Mouse (Mus musculus): ENCODE data around the gene Prkcq.

The Prkcq gene

DNA sequence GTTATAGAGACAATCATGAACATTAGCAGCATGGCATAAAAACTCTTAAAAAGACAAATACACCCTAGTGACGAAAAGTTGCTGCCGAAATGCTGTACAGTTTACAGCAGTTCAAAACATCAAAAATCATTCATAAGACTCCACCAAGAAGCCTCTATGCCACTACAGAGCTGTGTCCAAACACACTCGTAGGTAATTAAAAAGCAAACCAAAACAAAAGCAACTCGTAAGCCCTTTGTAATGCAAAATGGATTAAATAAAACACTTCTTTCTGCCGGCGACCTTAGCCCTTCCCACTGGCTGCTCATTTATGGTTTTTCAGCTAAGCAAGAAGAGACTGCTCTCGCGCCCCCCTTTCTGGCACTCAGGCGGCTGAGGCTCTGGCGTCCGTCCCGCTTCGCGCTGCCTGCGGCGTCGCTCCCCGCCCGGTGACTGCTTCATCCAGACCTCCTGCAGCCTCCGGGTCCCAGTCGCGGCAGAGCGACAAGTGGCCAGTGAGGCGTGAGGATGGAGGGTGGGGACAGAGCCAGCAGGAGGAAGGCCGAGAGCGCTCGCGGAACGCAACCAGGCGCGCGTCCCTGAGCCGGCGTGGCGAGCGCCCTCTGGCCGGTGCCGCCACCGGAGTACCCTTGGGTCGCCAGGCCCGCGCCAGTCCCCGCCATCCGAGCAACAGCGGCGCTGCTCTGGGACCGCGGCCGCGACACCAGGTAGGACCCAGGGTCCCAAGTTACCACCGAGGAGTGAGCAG is at the start of gene Prkcq:
TSS of gene Prkcq (plus strand) at position 355 of the 748 bp plus-strand sequence.
- peak; percentile 53 for DNase-seq

DNA sequence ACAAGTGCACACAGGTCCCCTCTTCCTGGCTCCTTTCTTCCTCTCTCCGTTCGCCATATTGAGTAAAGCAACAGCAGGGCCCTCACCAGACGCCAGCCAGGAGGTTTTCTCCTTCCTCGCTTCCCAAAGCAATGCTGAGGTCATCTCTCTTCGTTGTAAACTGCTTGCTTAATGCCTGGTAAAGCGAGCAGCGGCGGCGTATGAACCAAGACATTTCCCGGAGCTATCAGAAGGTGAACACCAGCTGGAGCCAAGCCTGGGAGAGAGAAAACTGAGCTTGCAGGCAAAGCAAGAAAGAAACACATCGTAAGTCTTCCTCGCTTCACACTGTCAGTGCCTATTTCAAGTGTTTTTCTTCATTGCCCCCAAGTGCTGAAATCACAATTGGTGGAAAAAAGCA is 41.0 kb upstream of the Prkcq start:
- DNase-seq, result no peak

DNA sequence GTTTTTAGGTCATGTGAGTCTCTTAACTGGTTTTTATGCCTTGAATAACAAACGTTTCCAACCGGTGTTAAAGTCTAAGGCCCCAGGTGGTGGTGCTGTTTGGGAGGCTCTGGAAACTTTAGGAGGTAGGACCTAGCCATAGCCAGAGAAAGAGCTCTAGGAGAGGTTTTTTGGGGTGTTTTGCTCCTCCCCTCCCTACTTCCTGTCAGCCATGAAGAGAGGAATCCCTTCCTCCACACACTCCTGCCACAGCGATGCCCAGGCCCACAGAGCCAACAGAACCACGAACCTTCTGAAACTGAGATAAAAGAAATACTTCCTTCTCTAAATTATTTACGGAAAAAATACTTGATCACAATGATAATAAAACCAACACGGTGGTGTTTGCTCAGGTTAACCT is 36.2 kb upstream of the Prkcq start:
- DNase-seq, result no peak

DNA sequence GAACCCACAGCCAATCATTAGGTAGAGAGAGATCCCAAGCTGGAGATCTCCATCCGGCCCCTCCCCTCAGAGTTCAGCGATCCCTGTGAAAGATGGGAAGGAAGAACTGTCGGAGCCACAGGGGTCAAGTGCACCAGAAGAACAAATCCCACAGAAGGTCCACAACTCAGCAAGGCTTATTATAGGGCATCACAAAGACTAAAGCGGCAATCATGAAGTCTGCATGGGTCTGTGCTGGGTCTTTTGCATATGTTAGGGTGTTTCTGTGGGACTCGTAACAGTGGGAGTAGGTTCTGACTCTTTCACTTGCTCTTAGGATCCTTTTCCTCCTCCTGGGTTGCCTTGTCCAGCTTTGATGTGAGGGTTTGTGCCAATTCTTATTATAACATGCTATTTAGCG is 33.8 kb upstream of the Prkcq start:
- DNase-seq, result no peak

DNA sequence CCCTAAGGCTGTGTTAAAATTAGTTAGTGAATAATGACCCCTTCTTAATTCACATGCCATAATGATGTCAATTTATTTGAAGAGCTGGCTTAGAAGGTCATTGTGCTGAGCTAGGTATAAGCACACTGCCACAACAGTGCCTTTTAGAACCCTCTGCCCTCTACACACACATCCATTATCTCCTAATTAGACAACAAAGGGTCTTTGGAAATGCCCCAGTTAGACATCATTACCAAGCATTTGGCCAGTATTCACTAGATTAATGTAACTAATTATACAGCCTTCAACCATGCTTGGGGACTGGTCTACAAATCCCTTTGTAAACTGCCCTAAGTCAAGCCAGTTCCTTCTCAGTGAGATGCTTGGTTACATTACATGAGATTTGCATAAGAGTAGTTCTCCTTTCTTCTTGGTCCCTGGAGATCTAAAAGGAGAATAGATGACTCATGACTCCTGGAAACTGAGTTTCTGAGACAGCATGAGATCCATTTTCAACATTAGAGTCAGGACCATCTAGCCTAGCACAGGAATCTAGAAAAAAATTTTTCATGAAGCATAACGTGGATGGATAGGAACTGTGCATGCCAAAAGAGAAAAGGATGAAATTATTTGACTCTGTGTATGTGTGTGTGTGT is 32.3 kb upstream of the Prkcq start:
- no peak for DNase-seq

DNA sequence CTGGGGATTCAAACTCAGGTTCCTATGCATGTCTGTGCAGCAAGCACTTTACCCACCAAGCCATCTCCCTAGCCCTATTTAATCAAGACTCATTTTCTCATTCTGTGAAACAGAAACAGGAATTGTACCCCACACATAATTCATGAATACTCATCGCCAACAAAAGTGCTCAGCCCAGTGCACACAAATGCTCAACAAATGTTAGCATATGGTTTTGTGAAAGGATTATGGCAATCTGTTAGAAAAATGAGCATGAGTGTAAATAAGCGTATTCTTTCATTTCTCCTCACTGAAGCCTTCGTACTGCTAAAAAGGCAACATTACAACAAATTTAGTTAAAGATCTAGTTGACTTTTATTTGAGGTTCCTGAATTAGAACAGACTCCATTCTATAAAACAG is 31.5 kb upstream of the Prkcq start:
- no peak for DNase-seq

DNA sequence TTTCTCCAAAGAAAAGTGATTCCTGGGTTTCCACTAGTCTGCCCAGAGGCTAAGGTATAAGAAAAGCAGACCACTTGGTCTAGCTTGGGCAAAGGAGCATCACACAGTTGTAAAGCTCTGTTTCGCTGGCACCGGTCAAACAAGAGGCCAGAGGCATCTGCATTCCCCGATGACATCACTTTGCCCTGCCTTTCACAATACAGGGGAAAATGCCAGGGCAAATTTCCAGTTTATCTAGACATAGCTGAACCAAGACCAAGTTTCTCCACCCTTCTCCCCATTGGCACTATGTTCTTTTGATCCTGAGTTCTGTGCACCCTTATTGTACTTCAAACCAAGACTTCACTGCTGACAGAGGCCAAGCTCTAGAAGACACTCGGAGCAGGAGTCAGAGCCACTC is 22.8 kb upstream of the Prkcq start:
- no peak for DNase-seq

DNA sequence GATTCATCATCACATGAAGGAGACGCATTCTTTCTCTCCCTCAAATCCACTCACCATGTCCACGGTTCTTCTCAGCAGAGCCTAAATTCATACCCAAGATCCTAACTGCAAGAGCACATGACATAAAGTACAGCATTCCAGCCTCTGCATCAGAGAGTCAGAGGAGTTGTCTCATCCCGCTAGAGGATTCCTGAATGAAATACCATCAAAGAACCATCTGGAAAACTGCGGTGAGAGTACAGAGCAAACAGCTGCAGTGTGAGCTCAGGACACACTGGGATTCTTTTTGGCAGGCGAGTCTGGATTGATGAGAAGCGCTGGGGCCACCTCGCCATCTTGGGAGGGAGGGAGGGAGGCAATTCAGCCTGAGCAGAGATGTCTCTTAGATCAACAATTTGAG is 20.9 kb upstream of the Prkcq start:
- no peak for DNase-seq

DNA sequence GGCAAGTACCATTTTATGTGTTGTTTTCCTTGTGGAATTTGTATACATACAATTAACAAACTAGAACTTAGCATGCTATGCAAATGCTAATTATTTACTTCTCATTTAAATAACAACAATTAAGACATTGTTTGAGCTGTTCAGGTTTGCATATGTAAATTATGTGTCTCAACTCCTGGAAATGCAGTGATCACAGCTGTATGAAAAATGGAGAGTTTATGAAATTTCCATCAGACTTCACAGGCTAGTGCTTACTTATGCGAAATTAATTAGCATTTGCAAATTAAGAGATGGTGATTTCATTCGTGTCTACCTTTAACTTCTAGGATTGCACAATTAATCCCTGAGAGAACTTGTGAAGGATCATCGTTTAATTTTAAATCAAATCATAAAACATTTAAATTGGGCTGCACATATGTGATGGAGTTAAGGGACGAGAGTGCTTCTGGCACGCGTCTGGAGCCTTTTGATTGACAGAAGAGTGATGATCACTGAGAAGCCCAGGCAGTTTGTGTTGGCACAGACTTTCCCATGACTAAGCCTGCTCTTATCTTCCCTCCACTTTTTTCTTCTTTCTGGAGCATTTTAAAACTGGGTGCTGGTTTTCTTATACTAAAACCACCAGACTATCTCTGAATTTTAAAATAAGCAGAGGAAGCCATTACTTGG is 20.1 kb upstream of the Prkcq start:
- no peak for DNase-seq

DNA sequence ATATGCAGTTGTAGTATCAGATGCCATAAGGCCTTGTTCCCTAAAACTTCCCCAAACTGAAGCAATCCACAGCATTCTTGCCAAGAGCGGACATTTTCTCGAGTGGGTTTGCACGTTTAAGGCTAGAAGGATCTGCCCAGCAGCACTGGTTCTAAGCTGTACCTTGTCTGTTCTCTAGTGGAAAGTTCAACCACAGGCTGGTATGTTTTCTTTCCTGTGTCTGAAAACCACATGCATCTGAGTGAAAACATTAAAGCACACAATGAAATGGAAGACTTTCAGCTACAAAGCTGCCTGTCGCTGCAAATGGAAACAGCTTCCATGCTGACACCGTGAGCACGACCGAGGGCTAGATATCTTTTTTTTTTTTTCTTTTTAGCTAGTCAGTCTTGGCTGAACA is 12.3 kb upstream of the Prkcq start:
- DNase-seq, result no peak

DNA sequence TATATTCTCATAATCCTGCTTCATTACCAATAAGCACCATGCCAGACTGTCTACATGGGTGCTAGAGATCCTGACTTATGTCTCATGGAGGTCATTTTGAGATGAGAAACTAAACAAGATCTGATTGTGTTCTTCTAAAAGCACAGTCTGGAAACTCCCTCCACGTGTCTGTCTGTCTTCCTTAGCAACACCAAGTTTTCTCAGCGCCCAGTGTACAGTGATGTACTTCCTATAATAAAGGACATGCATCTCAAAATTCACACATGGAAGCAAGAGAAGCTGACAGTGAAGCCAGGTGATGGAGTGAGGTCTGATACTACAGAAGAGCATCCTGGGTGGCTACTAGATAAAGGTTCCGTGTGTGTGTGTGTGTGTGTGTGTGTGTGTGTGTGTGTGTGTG is 11.2 kb upstream of the Prkcq start:
- no peak for DNase-seq

DNA sequence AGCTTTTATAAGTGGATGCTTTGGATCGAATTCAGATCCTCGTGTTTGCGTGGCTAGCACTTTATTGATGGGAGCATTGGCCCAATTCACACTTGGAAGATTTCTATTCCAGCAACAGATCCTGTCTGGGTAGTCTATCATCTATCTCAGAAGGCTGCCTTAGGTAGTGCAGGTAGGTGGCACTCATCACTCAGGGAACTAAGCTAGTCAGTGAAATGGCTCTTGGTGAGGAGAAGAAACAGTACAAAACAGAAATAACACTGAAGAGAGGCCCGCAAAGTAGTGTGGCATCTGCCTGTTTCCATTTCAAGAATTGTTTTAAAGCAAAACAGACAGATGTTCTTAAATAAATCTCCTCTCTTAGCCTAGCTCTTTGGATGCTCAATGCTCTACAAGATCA is 10.6 kb upstream of the Prkcq start:
- no peak for DNase-seq

DNA sequence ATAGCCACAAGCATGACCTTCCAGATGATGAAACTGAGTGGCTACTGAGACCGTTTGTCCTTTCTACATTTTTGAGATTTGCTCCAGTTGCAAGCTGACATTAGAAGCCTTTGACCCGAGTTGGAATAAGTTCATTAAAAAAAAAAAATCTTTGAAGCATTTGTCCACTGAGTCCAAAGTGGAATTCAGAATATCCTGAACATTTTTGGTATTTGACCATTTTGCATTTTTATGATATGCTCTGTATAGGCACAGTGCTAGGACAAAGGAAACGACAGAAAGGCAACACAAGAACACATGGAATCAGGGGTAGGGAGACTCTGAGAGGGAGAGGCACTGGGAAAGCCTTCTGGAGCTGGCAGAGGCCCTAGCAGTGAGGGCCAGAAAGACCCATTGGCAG is 9.2 kb upstream of the Prkcq start:
- DNase-seq, result no peak

DNA sequence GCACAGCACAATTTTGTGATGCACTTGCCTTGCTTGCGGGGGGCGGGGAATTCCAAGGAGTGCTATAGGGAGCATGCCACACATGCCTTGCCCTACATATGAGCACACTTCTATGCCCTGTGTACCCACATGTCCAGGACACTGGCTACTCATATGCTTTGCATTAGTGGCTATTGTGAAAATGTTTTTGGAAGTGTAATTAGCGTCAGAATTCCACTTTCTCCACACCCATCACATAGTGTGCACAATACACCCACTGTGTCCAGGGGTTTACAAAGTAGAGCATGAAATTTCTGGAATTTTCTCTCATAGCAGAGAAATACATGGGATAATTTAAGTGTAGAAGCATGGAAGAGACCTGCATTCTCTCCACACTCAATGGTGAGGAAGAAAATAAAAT is 7.7 kb upstream of the Prkcq start:
- no peak for DNase-seq

DNA sequence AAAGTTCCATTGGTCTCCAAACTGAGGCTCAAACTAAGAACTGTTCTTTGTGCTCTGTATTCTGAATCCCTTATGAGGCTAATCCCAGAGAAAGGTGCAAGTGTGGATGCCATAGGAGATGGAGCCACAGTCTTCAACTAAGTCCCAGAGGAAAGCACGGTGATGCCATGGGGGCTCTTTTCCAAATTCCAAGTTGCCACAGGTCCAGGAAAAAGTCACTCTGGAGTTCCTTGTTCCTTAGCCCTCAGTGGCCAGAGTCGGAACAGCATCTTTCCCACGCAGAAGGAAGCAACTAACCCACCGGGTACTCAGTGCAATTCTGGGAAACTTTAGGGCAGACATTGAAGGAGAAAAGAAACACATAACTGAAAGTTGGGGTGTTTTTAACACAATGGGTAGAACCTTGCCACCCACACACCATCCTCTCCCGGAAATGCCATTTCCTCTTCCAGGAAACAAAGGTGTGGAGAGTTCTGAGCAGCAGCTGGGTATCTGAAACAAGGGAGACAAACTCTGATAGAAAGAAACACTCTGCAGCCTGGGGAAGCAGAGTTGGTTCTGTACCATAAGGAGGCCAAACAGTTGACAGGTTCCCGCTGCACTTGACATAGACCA is 2.1 kb upstream of the Prkcq start:
- no peak for DNase-seq

DNA sequence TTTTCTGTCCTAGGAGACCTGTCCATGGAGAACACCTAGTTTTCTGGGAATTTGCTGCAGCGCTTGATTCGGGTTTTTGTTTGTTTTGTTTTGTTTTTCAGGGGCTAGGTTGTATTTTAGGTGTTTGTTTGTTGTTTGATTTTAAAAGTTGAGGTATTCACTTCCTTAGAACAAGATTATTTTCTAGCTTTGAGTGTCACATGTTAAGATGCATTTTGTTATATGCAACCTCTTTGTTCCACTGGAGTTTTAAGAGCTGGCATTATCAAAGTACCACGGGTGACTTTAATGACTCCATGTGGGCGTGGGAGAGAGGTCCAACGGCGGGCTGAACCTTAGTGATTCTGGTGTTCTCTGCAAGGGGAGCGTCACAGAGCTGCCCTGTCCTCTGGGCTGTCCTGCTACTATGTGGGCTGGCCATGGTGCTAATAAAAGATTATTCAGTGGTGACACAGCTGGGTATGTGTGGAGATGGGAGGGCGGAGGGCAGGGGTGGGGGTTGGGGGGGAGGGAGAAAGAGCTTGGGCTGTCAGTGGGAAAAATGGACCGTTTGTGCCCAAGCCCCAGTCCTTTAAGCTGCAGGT is 1.0 kb downstream of the Prkcq start:
- no peak for DNase-seq

DNA sequence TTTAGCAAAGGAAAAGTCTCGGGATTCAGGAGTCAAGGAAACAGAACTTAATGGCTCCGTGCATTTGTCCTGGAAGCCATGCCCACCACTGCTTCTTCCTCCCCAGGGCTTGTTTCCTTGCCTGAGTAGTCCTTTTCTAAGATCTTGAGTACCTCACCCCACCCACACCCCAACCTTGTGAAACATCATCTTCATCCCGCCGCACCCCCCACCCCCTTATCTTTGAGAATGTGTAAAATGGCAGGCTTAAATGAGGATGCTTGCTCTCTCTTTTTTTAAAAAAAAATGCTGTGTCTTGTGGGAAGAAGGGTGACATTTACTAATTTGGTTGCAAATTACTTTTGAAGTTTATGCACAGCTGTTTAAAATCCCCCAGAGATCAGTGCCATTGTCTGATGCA is 1.6 kb downstream of the Prkcq start:
- no peak for DNase-seq

DNA sequence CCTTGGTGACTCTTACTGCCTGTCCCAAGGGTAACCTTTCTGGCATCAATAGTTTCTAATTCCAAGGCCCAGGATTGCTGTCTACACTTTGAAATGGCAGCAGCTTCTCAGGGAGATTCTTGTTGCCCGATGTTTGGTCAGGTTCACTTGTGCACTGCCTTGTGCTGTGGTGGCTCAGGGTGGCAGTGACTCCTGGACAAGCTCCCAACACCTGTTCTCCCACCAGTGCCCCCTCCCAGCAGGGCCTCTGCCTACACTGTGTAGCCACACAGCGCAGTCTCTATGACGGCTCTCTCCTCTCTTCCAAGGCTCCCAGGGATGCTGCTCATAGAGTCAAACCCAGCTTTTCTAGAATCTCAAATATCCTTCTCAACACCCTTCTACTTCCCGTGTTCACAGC is 2.2 kb downstream of the Prkcq start:
- DNase-seq, result no peak

DNA sequence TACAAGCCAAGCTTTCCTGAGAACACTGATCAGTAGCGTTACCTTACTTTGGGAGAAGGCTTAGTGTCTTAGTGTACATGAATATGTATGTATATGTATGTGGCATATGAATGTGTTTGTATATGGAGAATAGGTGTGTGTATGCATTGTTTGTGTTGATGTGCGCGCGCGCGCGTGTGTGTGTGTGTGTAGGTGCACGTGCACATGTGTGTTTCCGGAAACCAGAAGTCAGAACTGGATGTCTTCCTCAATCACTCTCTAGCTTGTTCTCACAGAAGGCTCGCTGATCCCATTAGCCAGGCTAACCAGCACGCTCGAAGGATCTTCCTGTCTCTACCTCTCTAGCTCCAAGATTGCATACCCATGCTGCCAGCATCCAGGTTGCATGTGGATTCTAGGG is 6.0 kb downstream of the Prkcq start:
- no peak for DNase-seq

DNA sequence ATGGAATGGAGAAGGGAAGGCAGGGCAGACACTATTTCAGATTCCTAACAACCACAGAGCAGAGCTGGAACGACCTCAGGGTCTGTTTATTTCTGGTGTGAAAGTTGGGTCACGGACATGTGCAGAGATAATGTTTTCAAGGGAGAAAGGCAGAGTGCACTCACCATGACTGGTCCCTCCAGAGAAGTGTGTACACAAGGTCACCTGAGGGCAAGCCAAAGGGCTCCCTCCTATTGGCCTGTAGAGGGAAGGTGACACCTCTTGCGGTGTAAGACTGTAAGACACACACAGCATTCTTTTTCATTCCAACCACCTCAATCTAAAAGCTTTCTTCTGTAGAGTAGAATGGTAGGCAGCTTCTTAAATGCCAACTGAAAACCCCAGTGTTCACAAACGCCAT is 9.6 kb downstream of the Prkcq start:
- DNase-seq, result no peak

DNA sequence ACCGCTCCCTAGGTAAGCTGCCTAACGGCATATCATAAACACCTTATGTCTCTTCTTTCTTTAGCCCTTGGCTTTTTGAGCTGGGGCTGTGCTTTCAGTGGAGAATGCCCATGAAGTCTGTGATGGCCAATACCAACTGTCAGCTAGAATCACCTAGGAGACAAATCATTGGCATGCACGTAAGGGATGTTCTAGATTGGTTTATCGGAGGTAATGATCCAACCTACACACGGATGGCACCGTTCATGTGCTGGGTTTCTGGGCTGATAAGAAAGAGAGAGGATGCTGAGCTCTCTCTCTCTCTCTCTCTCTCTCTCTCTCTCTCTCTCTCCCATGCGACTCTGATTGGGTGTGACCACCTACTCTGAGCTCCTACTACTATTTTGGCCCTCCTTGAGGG is 10.2 kb downstream of the Prkcq start:
- DNase-seq, result no peak

DNA sequence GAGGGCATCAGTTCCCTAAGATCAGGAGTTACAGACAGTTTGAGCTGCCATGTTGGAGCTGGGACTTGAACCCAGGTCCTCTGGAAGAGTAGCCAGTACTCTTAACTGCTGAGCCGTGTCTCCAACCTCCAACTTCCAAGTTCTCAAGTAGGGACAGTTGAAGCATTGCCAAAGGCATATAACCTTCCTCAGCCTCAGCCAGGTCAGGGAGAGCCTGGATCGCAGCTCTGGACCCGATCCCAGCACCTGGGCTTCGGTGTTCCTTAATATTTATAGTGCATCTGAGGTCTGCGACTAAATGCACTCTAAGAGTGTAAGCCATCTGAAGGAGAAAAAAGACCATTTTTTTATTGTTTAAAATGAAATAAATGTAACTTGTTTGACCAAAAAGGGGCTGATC is 12.1 kb downstream of the Prkcq start:
- no peak for DNase-seq

DNA sequence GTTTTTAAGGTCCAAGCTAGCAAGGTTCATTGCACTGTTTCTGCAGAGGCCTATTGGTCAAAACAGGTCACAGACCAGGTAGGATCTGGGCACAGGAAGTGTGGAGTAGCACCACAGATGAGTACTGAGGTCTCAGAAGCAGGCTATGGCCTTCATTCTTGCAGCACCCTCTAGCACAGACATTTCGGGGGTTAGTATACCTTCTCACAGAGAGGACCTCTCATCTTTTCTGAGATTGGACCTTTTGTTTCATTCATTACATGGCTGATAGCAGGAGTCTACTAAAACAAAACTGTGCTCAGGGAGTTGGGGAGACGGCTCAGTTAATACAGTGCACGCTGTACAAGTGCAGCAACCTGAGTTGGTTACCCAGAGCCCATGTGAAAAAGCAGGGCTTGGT is 14.7 kb downstream of the Prkcq start:
- no peak for DNase-seq

DNA sequence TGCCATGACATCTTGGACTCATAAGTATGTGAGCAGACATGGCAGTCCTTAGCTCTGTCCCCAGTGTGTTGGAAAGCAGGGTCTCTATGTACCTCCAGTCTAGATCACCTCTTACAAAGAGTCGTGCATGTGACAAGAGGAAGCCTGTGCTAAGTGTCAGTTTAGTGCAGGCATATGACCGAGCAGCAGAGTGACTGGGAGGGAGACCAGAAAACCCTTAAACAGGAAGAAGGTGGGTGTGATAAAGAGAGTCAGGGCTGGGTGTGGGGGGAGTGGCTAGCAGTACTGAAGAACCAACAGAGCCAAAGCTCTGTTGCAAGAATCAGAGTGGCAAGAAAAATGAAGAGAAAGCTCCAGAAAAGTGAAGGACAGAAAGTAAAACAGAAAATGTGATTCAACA is 15.3 kb downstream of the Prkcq start:
- no peak for DNase-seq

All from right cerebral cortex, postnatal 25 days (tissue).